Mouse (Mus musculus): ENCODE measurements around the gene Dbi. TPM values are rescaled to one million over a fixed set of nuclear protein-coding genes. Genes with fewer than 3 reads are reported as not detected.

The Dbi gene
- polyA plus RNA-seq, 1 experiment from 2014 or later: 1,146 TPM

GRCm38 (mm10) chr1:120112251-120113187 is 8.4 kb downstream of the Dbi start:
- no peak for ATAC-seq
- Histone ChIP-seq H3K27ac (ENCODE audit: low read length) (no peak overlapping the region; the same call in 1 of the 2 replicates), H3K36me3 (ENCODE audit: control insufficient read depth, insufficient read depth) (peaks cover 10% of the 10 kb centered on the region), H3K4me3 (replicated peaks; ENCODE audit: low read length) (no peak overlapping the region), H3K9me3 (ENCODE audit: control insufficient read depth, low read length) (no peaks in the 10 kb centered on the region), H3K4me2 (ENCODE audit: low read length) (no peak overlapping the region), H3K4me1 (replicated peaks; ENCODE audit: control insufficient read depth, insufficient read depth, low read length) (peaks cover 15% of the 10 kb centered on the region), H3K27me3 (replicated peaks; ENCODE audit: control insufficient read depth, insufficient read depth, low read length) (no peaks in the 10 kb centered on the region), H3K9ac (replicated peaks; ENCODE audit: low read depth, low read length) (no peak overlapping the region)
- 91% methylated on average over 12 of the region's 12 CpGs for WGBS

GRCm38 (mm10) chr1:120111766-120112165 is 9.1 kb downstream of the Dbi start:
- 83% methylated on average over 8 of the region's 8 CpGs for WGBS
- no peak overlapping the region for H3K9ac ChIP-seq (replicated peaks; ENCODE audit: low read depth, low read length)
- H3K36me3 ChIP-seq (ENCODE audit: control insufficient read depth, insufficient read depth): peaks cover 10% of the 10 kb centered on the region
- no peaks in the 10 kb centered on the region for H3K27me3 ChIP-seq (replicated peaks; ENCODE audit: control insufficient read depth, insufficient read depth, low read length)
- peaks cover 15% of the 10 kb centered on the region for H3K4me1 ChIP-seq (replicated peaks; ENCODE audit: control insufficient read depth, insufficient read depth, low read length)
- H3K9me3 ChIP-seq (ENCODE audit: control insufficient read depth, low read length): no peaks in the 10 kb centered on the region
- H3K4me3 ChIP-seq (replicated peaks; ENCODE audit: low read length): no peak overlapping the region
- no peak for ATAC-seq
- no peak overlapping the region for H3K4me2 ChIP-seq (ENCODE audit: low read length)
- H3K27ac ChIP-seq (ENCODE audit: low read length): no peak overlapping the region

GRCm38 (mm10) chr1:120109741-120110432 is 11.0 kb downstream of the Dbi start:
- ATAC-seq: no peak
- H3K27ac ChIP-seq (ENCODE audit: low read length): no peak overlapping the region
- WGBS: 89% methylated on average over 19 of the region's 19 CpGs

GRCm38 (mm10) chr1:120105556-120105959 is 15.3 kb downstream of the Dbi start:
- Histone ChIP-seq H3K36me3 (ENCODE audit: control insufficient read depth, insufficient read depth) (no peaks in the 10 kb centered on the region), H3K27ac (ENCODE audit: low read length) (no peak overlapping the region), H3K27me3 (replicated peaks; ENCODE audit: control insufficient read depth, insufficient read depth, low read length) (no peaks in the 10 kb centered on the region), H3K4me1 (replicated peaks; ENCODE audit: control insufficient read depth, insufficient read depth, low read length) (no peaks in the 10 kb centered on the region), H3K9ac (replicated peaks; ENCODE audit: low read depth, low read length) (no peak overlapping the region), H3K9me3 (ENCODE audit: control insufficient read depth, low read length) (no peaks in the 10 kb centered on the region), H3K4me2 (ENCODE audit: low read length) (no peak overlapping the region), H3K4me3 (replicated peaks; ENCODE audit: low read length) (no peak overlapping the region)
- 69% methylated on average over 5 of the region's 5 CpGs for WGBS
- no peak for ATAC-seq

More at GRCm38 (mm10) chr1:120109741-120110432, 11.0 kb downstream of the Dbi start:
- H3K36me3 ChIP-seq (ENCODE audit: control insufficient read depth, insufficient read depth): peaks cover 8% of the 10 kb centered on the region
- H3K27me3 ChIP-seq (replicated peaks; ENCODE audit: control insufficient read depth, insufficient read depth, low read length): no peaks in the 10 kb centered on the region
- H3K9ac ChIP-seq (replicated peaks; ENCODE audit: low read depth, low read length): no peak overlapping the region
- no peaks in the 10 kb centered on the region for H3K9me3 ChIP-seq (ENCODE audit: control insufficient read depth, low read length)
- H3K4me1 ChIP-seq (replicated peaks; ENCODE audit: control insufficient read depth, insufficient read depth, low read length): peaks cover 2% of the 10 kb centered on the region; the same call in 1 of the 2 replicates
- H3K4me2 ChIP-seq (ENCODE audit: low read length): no peak overlapping the region
- H3K4me3 ChIP-seq (replicated peaks; ENCODE audit: low read length): no peak overlapping the region

GRCm38 (mm10) chr1:120101227-120101609 is 19.7 kb downstream of the Dbi start:
- Histone ChIP-seq H3K4me1 (replicated peaks; ENCODE audit: control insufficient read depth, insufficient read depth, low read length) (no peaks in the 10 kb centered on the region), H3K27me3 (replicated peaks; ENCODE audit: control insufficient read depth, insufficient read depth, low read length) (no peaks in the 10 kb centered on the region), H3K4me3 (replicated peaks; ENCODE audit: low read length) (no peak overlapping the region), H3K27ac (ENCODE audit: low read length) (no peak overlapping the region), H3K4me2 (ENCODE audit: low read length) (no peak overlapping the region), H3K36me3 (ENCODE audit: control insufficient read depth, insufficient read depth) (no peaks in the 10 kb centered on the region), H3K9me3 (ENCODE audit: control insufficient read depth, low read length) (no peaks in the 10 kb centered on the region), H3K9ac (replicated peaks; ENCODE audit: low read depth, low read length) (no peak overlapping the region)
- no peak for ATAC-seq
- WGBS: 84% methylated on average over 3 of the region's 3 CpGs

- no peak overlapping the region for H3K27ac ChIP-seq (ENCODE audit: low read length)
- H3K9ac ChIP-seq (replicated peaks; ENCODE audit: low read depth, low read length): no peak overlapping the region
- H3K4me3 ChIP-seq (replicated peaks; ENCODE audit: low read length): no peak overlapping the region
- WGBS: 82% methylated on average over 8 of the region's 8 CpGs
- ATAC-seq: no peak
- H3K36me3 ChIP-seq (ENCODE audit: control insufficient read depth, insufficient read depth): no peaks in the 10 kb centered on the region
- H3K9me3 ChIP-seq (ENCODE audit: control insufficient read depth, low read length): no peaks in the 10 kb centered on the region
- no peaks in the 10 kb centered on the region for H3K27me3 ChIP-seq (replicated peaks; ENCODE audit: control insufficient read depth, insufficient read depth, low read length)
- no peak overlapping the region for H3K4me2 ChIP-seq (ENCODE audit: low read length)
- H3K4me1 ChIP-seq (replicated peaks; ENCODE audit: control insufficient read depth, insufficient read depth, low read length): no peaks in the 10 kb centered on the region
These were observed 20.2 kb downstream of the Dbi start for GRCm38 (mm10) chr1:120100456-120101226.

GRCm38 (mm10) chr1:120099483-120099882 is 21.4 kb downstream of the Dbi start:
- Histone ChIP-seq H3K4me2 (ENCODE audit: low read length) (no peak overlapping the region), H3K4me1 (replicated peaks; ENCODE audit: control insufficient read depth, insufficient read depth, low read length) (no peaks in the 10 kb centered on the region), H3K27me3 (replicated peaks; ENCODE audit: control insufficient read depth, insufficient read depth, low read length) (no peaks in the 10 kb centered on the region), H3K36me3 (ENCODE audit: control insufficient read depth, insufficient read depth) (no peaks in the 10 kb centered on the region), H3K9ac (replicated peaks; ENCODE audit: low read depth, low read length) (no peak overlapping the region), H3K4me3 (replicated peaks; ENCODE audit: low read length) (no peak overlapping the region), H3K9me3 (ENCODE audit: control insufficient read depth, low read length) (no peaks in the 10 kb centered on the region), H3K27ac (ENCODE audit: low read length) (no peak overlapping the region)
- no peak for ATAC-seq
- 69% methylated on average over 6 of the region's 6 CpGs for WGBS

GRCm38 (mm10) chr1:120098327-120098726 is 22.6 kb downstream of the Dbi start:
- ATAC-seq: no peak

GRCm38 (mm10) chr1:120094920-120095319 is 26.0 kb downstream of the Dbi start:
- no peaks in the 10 kb centered on the region for H3K27me3 ChIP-seq (replicated peaks; ENCODE audit: control insufficient read depth, insufficient read depth, low read length)
- H3K4me3 ChIP-seq (replicated peaks; ENCODE audit: low read length): no peak overlapping the region
- WGBS: 69% methylated on average over 3 of the region's 3 CpGs
- ATAC-seq: no peak
- H3K9ac ChIP-seq (replicated peaks; ENCODE audit: low read depth, low read length): no peak overlapping the region
- H3K36me3 ChIP-seq (ENCODE audit: control insufficient read depth, insufficient read depth): no peaks in the 10 kb centered on the region
- H3K4me2 ChIP-seq (ENCODE audit: low read length): no peak overlapping the region
- no peaks in the 10 kb centered on the region for H3K4me1 ChIP-seq (replicated peaks; ENCODE audit: control insufficient read depth, insufficient read depth, low read length)
- H3K9me3 ChIP-seq (ENCODE audit: control insufficient read depth, low read length): peaks cover 5% of the 10 kb centered on the region; the same call in 1 of the 2 replicates
- H3K27ac ChIP-seq (ENCODE audit: low read length): no peak overlapping the region

More at GRCm38 (mm10) chr1:120098327-120098726, 22.6 kb downstream of the Dbi start:
- H3K27ac ChIP-seq (ENCODE audit: low read length): no peak overlapping the region
- no peak overlapping the region for H3K4me3 ChIP-seq (replicated peaks; ENCODE audit: low read length)
- H3K9ac ChIP-seq (replicated peaks; ENCODE audit: low read depth, low read length): no peak overlapping the region
- no peaks in the 10 kb centered on the region for H3K9me3 ChIP-seq (ENCODE audit: control insufficient read depth, low read length)
- H3K4me2 ChIP-seq (ENCODE audit: low read length): no peak overlapping the region
- 12% methylated on average over 7 of the region's 7 CpGs for WGBS
- no peaks in the 10 kb centered on the region for H3K27me3 ChIP-seq (replicated peaks; ENCODE audit: control insufficient read depth, insufficient read depth, low read length)
- no peaks in the 10 kb centered on the region for H3K36me3 ChIP-seq (ENCODE audit: control insufficient read depth, insufficient read depth)
- H3K4me1 ChIP-seq (replicated peaks; ENCODE audit: control insufficient read depth, insufficient read depth, low read length): no peaks in the 10 kb centered on the region
